Mouse (Mus musculus) CH12.LX (cell line): ENCODE measurements around the gene Ccna2.

Experiments used
- SMC3 ChIP-seq: IDR thresholded peaks from 2 replicates; pipeline ENCODE4 v1.6.1; 2011; ENCODE audit warnings: low read depth, low read length, improper control_type of control experiment
- USF2 ChIP-seq: conservative IDR thresholded peaks from 2 replicates; pipeline ENCODE4 v1.6.1; 2011; ENCODE audit warnings: low read depth, low read length, improper control_type of control experiment

DNA sequence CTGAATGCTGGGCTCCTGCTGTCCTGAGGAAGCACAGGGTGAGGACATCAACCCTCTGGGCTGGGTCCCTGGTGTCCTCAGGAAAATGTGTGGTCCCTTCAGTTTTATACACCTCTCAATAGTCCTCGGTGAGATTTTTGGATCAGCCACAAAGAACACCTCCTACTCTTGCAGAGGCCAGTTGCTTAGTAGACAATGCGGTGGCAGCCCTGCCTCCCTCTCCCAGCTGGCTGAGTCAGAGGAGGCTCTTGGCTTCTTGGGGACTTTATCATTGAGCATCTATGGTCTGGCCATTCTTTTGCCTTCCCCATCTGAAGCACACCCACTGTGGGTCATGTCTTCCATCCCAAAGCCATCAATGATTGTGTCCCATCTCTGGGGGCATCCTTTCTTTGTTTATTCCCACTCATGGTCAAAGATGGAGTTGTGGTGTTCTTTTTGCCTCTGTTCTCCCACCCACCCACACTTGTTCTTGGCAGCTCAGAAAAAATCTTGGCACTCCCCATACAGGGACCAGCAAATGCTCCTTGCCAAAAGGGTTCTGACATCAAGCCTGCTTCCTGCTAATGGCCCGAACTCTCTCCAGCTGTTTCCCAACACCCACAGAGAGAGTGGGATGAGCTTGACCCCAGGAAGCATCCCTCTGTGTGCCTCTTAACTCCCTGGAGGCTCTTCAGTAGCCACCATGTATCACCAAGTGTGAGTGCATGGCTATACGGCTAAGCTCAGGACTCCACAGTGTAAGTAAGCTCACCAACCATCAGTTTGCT, 34.1 kb downstream of the Ccna2 start:
- TF ChIP-seq USF2 (no peak), SMC3 (no peak)
